Mouse (Mus musculus): ENCODE data around the gene Neil3. TPM values are rescaled to one million over a fixed set of nuclear protein-coding genes. Genes with fewer than 3 reads are reported as not detected.

Neil3 gene
- 59.2 and 64.6 TPM in 2 replicates for total RNA-seq (2015)
- total RNA-seq (2017) = 32.1 and 43.1 TPM in 2 replicates

DNA sequence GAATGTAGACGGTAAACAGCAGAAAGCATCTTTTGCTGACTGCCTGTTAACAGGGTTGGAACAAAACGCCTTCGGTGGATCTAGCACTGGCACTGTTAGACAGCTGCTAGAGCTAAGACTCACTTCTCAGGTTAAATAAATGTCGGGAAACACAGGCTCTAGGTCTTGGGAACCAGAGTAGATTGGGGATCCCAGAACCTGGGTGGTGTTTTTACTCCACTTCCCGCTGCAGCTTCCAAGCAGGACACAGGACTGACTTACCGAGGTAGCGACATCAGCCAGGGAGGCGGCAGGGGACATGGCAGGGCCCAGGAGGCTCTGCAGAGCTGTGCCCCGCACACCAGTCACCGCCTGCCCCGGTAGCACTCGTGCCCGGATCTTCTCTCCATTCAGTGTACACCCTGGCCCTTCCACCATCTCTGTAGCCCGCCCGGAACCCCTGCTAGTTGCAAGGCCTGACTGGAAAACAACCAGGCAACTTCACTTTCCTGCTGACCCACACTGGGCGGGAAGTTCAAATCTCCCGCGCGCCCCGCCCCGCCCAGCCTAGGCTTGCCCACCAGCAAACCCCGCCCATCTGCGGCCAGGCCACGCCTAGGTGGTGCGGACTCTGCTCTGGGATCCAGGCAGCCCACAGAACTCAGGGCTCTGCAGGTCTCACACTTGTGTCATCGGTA is at the start of gene Neil3:
TSS of gene Neil3 (minus strand) at position 571 of the 677 bp plus-strand sequence.
- peak; percentile 92 for ATAC-seq (replicated peaks; ENCODE audit: poor library complexity)

DNA sequence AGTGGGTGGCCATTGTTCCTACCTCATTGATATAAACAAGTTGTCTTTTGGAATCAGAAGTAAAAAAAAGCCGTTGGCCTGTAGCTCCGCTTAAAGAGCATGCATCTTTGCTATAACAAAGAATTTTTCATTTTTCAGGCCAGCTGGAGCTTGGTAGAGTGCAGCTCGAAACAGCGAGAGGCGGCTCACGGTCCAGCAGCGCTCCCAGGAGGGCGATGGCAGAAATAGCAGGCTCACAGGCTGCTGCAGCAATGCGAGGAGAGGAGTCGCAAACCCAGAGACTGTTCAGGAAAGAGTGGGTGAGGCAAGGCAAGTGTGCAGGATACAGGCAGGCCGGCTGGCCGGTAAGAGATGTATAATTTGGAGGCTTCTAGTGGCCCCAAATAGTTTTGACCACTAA is 42.0 kb upstream of the Neil3 start:
- peak; percentile 65 for ATAC-seq (replicated peaks; ENCODE audit: poor library complexity)

GRCm38 (mm10) chr8:53663946-53664345 is 25.1 kb upstream of the Neil3 start:
- ATAC-seq (replicated peaks; ENCODE audit: poor library complexity) = peak; percentile 86

DNA sequence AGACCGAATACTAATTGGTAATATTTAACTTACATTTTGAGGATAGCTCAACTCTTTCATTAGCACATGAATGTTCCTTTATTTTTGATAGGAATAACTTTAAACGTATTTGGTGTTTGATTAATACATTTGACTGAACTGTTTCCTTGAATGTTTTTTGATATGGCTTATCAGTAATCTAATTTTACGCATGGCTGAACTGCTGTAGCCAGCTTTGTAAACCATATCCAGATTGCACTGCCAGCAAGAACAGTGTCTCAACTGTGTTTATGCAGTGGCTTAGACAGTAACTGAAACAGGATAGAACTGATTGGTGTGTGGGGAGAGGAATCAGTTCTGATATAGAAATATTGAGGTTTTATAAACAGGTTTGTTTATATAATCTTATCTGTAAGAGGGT is 22.6 kb upstream of the Neil3 start:
- ATAC-seq (replicated peaks; ENCODE audit: poor library complexity) = no peak

GRCm38 (mm10) chr8:53630618-53631017 is 8.2 kb downstream of the Neil3 start:
- no peak for ATAC-seq (replicated peaks; ENCODE audit: poor library complexity)

DNA sequence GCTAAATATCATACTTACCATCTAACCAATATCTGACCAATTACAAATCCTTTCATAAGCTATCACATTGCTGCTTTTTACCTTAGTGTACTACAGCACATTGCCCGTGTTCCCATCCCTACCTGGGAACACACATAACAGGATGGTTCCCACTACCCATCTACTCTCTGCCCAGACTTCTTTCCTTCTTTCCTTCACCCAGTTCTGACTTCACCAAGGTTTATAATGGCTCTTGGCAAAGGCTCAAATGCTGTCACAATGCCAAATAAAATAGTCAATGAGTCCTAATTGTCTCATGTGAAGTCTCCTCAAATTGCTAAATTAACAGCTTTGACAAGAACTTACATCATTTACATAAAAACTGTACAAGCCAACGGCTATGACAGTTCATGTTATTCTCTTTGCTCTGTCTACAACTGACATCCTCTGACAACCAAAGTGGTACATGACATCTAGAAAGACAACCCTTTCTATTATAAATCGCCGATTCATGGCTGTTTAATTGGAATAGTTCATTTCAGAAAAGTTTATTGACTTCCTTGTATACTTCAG is 9.9 kb downstream of the Neil3 start:
- no peak for ATAC-seq (replicated peaks; ENCODE audit: poor library complexity)

DNA sequence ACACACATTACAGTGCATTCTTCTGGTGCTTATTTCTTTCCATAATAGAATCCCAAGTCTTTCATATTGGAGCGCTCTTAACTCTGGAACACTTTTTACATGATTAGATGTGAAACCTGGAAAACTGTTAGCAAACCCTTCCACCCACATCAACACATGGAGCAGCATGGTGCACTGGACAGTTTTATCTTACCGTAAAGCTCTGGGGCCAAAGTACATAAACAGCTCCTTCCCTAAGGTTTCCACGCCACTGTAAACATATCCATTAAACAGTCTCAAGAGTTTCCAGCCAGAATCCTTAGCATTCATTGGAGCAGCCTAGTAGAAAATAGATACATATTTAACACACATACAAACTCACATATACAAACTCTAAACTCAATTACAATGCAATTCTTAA is 15.4 kb downstream of the Neil3 start:
- no peak for ATAC-seq (replicated peaks; ENCODE audit: poor library complexity)

DNA sequence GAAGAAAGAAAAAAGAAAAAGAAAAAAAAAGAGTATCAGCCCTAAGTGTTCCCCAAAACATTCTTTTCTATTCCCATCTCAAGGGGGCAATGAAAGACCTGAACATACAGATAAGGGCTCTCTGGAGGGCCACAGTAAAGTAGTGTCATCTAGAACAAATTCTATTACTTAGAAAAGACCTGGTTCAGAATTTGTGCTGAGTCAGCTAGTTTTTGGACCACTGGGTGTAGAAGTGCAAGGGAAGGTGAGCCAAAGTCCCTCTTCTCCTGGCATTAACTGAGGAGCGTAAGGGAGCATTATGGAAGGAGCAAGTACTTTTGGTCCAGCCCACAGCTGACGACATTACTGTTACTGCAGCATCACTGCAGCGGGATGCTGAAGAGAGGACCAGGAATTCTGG is 19.7 kb downstream of the Neil3 start:
- ATAC-seq (replicated peaks; ENCODE audit: poor library complexity) = no peak

DNA sequence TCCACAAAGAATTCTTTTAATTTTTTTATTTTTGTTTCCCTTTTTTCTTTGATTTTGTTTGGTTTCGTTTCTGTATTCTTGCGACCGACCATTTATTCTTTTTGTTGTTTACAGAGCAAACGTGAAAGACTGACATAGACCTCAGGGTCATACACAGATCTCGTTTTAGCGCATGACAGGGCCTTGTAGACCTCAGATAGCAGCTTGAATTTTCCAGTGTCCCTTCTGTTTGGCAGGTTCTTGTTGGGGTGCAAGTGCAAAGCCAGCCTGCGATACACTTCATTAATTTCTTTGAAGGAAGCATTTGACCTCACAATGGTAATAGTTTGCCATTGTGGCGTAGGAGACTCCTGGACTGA is 24.6 kb downstream of the Neil3 start:
- ATAC-seq (replicated peaks; ENCODE audit: poor library complexity) = no peak

DNA sequence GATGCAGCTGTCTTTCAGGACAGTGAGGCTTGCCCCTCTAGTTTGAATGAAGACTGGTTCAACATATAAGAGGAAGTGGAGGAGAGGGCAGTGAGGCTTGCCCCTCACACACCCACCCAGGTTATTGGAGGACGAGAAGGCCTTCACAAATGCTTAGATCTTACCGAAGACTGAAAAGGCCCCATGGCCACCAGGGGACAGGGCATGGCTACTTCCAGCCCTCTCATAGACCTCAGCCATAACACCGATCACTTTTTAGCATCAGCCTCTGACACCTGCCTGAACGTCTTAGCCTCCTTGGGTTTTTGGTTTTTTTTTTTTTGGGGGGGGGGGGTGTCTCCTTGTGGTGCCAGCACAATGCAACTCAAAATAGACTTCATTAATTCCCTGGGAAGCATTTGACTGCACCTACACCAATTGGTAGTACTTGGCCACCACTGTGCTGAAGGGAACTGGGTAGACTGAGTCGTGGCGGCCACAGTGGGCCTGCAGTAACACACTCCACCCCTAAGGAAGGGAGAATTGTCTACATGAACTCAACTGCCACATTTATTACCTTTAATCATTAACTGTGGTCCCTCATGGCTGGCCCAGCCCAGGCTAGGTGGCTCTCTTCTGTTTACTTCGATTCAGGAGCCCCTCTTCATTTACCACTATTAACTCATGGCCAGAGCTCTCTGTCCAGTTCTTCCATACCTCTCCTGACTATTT is 25.1 kb downstream of the Neil3 start:
- 0 out of 2 replicates have a peak, but pooled peaks have one; percentile 34 for ATAC-seq (replicated peaks; ENCODE audit: poor library complexity)

GRCm38 (mm10) chr8:53612297-53612696 is 26.6 kb downstream of the Neil3 start:
- peak; percentile 52 for ATAC-seq (replicated peaks; ENCODE audit: poor library complexity)

DNA sequence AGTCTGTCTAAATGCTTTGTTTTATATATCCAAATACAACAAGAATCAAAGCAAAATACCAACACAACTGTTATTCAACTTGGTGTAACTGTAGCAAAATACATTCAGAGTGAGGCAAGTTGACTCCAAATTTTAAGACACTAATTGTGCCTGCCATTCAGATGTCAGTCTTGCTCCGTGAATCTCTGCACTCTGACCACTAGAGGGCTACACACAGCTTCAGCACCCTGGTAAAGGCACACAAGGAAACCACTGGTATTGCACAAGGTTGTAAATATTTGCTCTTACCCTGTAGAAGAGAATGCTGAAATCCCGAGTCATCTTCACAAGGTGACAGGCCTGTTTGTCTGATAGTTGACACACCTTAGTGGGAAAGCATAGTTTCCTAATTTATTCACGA is 31.8 kb downstream of the Neil3 start:
- ATAC-seq (replicated peaks; ENCODE audit: poor library complexity) = peak; percentile 96

- ATAC-seq (replicated peaks; ENCODE audit: poor library complexity) = peak; percentile 88
Observed at GRCm38 (mm10) chr8:53604906-53605305, 34.0 kb downstream of the Neil3 start.

DNA sequence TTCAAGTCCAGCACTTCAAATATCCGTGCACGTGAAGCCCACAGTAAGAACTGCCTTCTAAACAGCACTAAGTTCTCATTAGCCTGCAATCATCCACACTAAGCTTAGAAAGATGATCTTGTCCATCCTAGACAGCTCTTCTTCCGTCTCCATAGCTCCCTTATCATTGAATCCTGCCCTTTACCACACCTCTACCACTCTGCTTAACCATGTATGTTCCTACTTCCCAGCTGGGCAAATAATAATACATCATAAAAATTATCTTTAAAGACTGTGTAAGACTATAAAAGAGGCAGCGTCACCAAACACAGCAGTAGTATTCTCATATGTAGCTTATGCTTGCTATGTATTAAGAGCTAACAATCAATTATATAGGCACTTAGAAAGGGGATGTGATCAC is 35.2 kb downstream of the Neil3 start:
- ATAC-seq (replicated peaks; ENCODE audit: poor library complexity) = no peak

DNA sequence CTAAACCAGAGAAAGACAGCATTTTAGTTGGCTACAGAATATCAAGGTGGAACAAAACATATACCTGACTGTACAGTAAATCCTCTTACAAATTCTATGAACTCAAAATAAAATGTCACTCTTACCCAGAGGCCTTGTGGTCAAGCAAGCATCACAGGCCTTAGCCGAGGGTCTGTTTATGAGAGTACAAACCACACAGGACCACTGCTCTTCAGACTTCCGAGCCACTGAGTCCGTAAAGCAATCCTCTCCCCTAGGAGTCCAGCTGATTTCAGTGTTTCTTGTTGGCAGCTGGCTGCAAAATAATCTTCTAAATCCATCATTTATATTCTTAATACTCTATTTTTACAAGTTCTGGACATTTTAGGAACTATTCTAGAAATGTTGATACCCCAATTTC is 38.0 kb downstream of the Neil3 start:
- ATAC-seq (replicated peaks; ENCODE audit: poor library complexity) = no peak

DNA sequence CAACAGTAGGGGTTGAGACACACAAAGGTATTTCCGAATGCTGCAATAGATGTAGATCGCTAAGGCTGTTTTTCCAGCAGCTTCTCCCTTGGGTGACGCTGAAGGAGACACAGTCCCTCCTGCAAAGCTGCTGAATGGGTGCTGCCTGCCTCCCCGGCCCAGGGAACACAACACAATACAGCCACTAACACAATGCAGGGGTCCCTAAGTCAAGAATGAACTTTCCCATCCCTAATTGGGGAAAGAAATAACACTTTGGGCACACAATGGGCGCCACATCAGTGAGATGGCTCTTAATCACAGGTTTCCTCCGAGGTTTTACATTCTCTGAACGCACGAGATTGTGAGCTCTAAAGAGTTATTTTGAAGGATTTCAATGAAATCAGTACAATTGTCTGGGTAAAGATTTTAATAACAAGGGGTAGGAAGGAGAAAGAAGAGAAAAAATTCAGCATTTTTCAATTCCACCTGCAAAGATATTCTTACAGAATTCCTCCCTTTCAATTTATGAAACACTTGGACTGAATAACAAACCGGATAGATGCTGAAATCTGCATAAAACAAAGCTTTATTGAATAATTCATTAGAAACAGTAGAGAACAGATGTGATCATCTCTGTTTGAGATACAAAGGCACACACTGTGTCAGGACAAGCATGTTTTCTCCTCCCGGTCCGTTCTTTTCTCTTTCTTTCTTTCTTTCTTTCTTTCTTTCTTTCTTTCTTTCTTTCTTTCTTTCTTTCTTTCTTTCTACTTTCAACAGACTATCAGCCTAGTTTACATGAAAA is 38.6 kb downstream of the Neil3 start:
- no peak for ATAC-seq (replicated peaks; ENCODE audit: poor library complexity)

- ATAC-seq (replicated peaks; ENCODE audit: poor library complexity) = no peak
Observed at GRCm38 (mm10) chr8:53598101-53598500, 40.8 kb downstream of the Neil3 start.

DNA sequence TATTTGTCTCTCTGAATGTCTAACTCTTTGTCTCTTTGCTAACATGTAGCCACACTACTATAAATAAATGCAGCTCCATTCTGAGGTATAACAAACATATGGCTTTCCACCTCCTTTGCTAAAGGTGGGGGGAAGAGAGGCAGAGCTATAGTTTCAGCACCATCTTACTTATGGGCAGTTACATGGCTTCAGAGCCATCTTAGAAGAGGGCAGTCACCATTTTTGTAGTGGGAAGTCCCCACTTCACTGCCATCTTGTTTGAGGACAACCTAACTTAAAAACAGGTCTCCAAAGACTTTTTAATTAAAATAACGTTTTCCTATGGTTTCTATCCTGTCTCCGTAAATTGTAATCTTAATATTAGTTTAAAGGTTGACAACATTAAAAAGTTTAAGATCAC is 47.1 kb downstream of the Neil3 start:
- ATAC-seq (replicated peaks; ENCODE audit: poor library complexity) = no peak

GRCm38 (mm10) chr8:53573600-53573999 is 65.3 kb downstream of the Neil3 start:
- ATAC-seq (replicated peaks; ENCODE audit: poor library complexity) = no peak

GRCm38 (mm10) chr8:53566223-53566622 is 72.6 kb downstream of the Neil3 start:
- ATAC-seq (replicated peaks; ENCODE audit: poor library complexity) = no peak

DNA sequence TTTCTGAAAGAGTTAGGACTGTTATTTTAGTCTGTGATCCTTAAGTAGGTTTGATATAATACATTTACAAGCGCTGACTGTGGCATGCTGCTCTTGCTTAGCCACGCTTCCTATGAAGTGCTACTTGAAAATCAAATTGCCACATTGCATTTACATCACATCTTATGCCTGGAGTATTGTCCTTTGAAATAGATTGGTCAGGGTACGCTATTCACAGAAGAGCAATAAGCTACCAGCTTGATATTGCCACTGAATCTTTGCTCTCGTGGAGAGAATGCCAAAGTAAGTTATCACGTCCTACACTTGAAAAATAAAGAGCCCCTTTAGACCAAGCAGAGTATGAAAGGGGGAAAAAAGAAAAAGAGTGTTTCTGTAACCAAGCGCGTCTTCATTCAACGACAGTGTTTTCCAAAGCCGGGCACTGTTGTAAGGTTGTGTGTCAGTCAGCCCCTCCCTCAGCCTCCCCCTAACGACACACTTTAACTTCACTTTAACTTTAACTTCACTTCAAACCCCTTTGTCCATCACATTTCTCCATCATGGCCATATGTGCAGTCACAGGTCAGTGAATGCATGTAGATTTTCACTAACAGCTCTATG is 76.3 kb downstream of the Neil3 start:
- ATAC-seq (replicated peaks; ENCODE audit: poor library complexity) = no peak

Measured in megakaryocyte progenitor cell, adult 5-6 weeks (primary cell).